In the genomic region with DNA sequence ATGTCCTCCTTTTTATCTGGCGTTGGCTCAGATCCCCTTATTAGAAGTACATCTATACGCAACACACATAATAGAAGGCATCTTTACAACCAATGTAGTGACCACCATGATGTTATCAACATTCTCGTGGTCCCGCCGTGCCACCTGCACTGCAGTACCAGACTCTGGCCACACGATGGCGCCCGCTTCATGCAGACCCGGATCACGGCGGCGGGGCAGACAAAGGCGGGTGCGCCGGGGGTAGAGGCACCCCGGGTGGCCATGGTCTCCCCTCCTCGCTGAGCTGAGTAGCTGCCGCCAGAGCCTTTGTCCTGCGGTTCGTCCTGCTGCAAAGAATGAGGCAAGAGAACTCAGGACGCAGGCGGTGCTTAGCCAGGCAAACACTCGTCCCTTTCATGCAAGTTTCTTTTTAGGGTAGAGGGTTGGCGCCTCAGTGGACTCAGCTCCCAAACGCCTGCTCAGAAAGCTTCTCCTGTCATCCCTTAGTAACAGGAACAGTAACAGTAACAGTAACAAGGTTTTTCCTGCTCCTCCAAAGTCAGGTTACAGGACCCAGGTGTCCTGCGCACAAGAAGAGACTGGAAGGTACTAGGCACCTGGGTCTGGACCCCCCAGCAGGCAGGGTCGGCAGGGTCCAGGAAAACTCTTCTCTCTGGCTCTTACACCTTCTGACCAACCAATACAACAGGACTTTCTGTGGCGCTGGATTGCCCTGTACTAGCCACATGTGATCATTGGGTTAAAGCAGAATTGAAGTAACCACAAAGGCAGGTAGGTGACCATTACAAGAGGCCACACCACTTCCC, we compare ENCODE assay signal across 8 mouse cellular contexts. TPM values are rescaled to one million over a fixed set of nuclear protein-coding genes. Genes with fewer than 3 reads are reported as not detected.
A peak's percentile ranks its signal among the peaks of the same experiment; 100 is the strongest.
DNase-seq lines count a peak whose midpoint lies in the region; ATAC-seq and TF ChIP-seq lines count a peak whose summit lies in the region.

No protein-coding gene starts in this region.

- peak; percentile 96 for TF ChIP-seq CTCF in cerebellum, adult 2 months (IDR thresholded peaks at IDR 0.05; ENCODE audit: borderline replicate concordance, insufficient read depth, low read depth, low read length)
- peak; percentile 100 for TF ChIP-seq CTCF in lung, postnatal 0 days (IDR thresholded peaks at IDR 0.05)

- no peaks in the 10 kb centered on the region for H3K27me3 ChIP-seq in cerebellum, adult 2 months (ENCODE audit: control insufficient read depth, insufficient read depth, low read length)
- 0 out of 2 replicates have a peak, but pooled peaks cover 5% of the 10 kb centered on the region for H3K27me3 ChIP-seq in lung, postnatal 0 days (replicated peaks; ENCODE audit: insufficient read depth, low read length)

- no peaks in the 10 kb centered on the region for H3K4me1 ChIP-seq in cerebellum, adult 2 months (ENCODE audit: control insufficient read depth, insufficient read depth, low read length)
- H3K4me1 ChIP-seq in lung, postnatal 0 days (ENCODE audit: insufficient read depth, low read depth, low read length): no peaks in the 10 kb centered on the region

- no peak for TF ChIP-seq EP300 in lung, postnatal 0 days (IDR thresholded peaks at IDR 0.05)

- no peak for TF ChIP-seq POLR2A in cerebellum, adult 2 months (IDR thresholded peaks at IDR 0.05; ENCODE audit: borderline replicate concordance, insufficient read depth, low read length)

- no peaks in the 10 kb centered on the region for H3K36me3 ChIP-seq in lung, postnatal 0 days (ENCODE audit: insufficient read depth, low read length)

- H3K4me3 ChIP-seq in cerebellum, adult 2 months (replicated peaks; ENCODE audit: insufficient read depth, low read depth, low read length): peak overlapping the region; percentile 24
- peak overlapping the region; percentile 42 for H3K4me3 ChIP-seq in lung, postnatal 0 days (ENCODE audit: low read depth, low read length)

- peak; percentile 94 to 95 for ATAC-seq in hematopoietic stem cell, adult 5-6 weeks (replicated peaks in 1 of 2; ENCODE audit: insufficient read depth in 1 of 2, low FRiP score in 2 of 2, low TSS enrichment in 1 of 2, low read depth in 1 of 2, poor library complexity in 2 of 2, severe bottlenecking in 2 of 2)
- ATAC-seq in lung, postnatal 0 days: peak; percentile 66

- 5% methylated on average over 28 of the region's 28 CpGs for WGBS in cerebellum, adult 2 months
- WGBS in lung, postnatal 0 days: 4% methylated on average over 28 of the region's 28 CpGs

- H3K9me3 ChIP-seq in lung, postnatal 0 days (ENCODE audit: low read length): no peaks in the 10 kb centered on the region

- H3K4me2 ChIP-seq in lung, postnatal 0 days (replicated peaks; ENCODE audit: low read depth, low read length): peak overlapping the region; percentile 72

- H3K9ac ChIP-seq in lung, postnatal 0 days (replicated peaks; ENCODE audit: low read depth): no peak overlapping the region

- DNase-seq in MEL-GATA-1-ER (ENCODE audit: extremely low read depth, low read depth): peak; percentile 10
- DNase-seq in cerebellum, adult 2 months: peak; percentile 44 to 72
- DNase-seq in forelimb bud, embryonic 11.5 days (ENCODE audit: low read depth, low spot score): peak; percentile 75
- peak; percentile 69 for DNase-seq in layer of hippocampus, adult 9-11 months
- DNase-seq in lung, postnatal 0 days (ENCODE audit: low spot score): peak; percentile 69
- peak; percentile 77 for DNase-seq in ovary, postnatal 14 days (ENCODE audit: low spot score)
- peak; percentile 85 for DNase-seq in thymus, postnatal 25 days

- no peak overlapping the region for H3K27ac ChIP-seq in cerebellum, adult 2 months (ENCODE audit: insufficient read depth, low read length)
- H3K27ac ChIP-seq in lung, postnatal 0 days (ENCODE audit: low read length): no peak overlapping the region

RNA-seq across cellular contexts. Expression of a gene that starts 25.4 kb away (rescaled TPM):
- 0.21 TPM in 1 of 2 replicates, not detected in the other for polyA plus RNA-seq in cerebellum, adult 2 months (2012; rRNA removed)
- not detected in 2 replicates for total RNA-seq in hematopoietic stem cell, adult 5-6 weeks (2017)
- not detected in 2 replicates for polyA plus RNA-seq in lung, postnatal 0 days (2015; fragmentation: Nextera tagmentation; extraction: Ambion mirVana)

RNA-seq across cellular contexts. Expression of a gene that starts 28.4 kb away (rescaled TPM):
- 9.5 and 10.4 TPM in 2 replicates for polyA plus RNA-seq in cerebellum, adult 2 months (2012; rRNA removed)
- total RNA-seq in hematopoietic stem cell, adult 5-6 weeks (2017): 69.0 and 78.6 TPM in 2 replicates
- 2.4 and 2.6 TPM in 2 replicates for polyA plus RNA-seq in lung, postnatal 0 days (2015; fragmentation: Nextera tagmentation; extraction: Ambion mirVana)

Comparison
In these comparisons a context has a peak if more than half of its experiments do, and no peak if none do; other contexts are left out.
1. DNase-seq: peak in every context shown above with its lines; median percentile 85 in thymus, postnatal 25 days; 77 in ovary, postnatal 14 days; 75 in forelimb bud, embryonic 11.5 days; 69 in layer of hippocampus, adult 9-11 months; 69 in lung, postnatal 0 days; 58 in cerebellum, adult 2 months; 10 in MEL-GATA-1-ER.